Mouse (Mus musculus): Measurements from ENCODE around the gene Add3. TPM values are rescaled to one million over a fixed set of nuclear protein-coding genes. Genes with fewer than 3 reads are reported as not detected.
A peak's percentile ranks its signal among the peaks of the same experiment; 100 is the strongest.

Gene Add3
- polyA plus RNA-seq, 1 experiment = 25.5 TPM

DNA sequence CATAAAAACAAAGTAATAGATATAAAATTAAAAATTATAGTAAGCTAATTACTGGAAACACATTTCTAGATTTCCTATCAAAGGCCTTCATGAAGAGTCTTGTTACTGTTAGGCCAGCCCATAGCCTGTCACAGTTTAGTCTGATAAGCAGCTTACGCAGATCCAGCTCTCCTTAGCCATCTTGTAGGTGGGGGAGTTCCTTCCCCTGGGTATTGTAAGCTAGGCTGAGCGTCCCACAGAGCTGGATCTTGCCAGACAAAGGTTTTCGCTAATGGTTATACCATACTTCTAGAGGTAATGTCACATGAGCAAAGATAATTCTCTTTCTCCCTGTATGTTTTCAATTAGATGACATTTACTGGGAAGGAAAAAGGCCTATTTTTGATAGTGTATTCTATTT lies 50.0 kb downstream of the Add3 start:
- TF ChIP-seq CTCF (IDR thresholded peaks at IDR 0.05; ENCODE audit: low read depth, low read length) = no peak
- no peak for TF ChIP-seq POLR2A (IDR thresholded peaks at IDR 0.05; ENCODE audit: borderline replicate concordance, low read depth, low read length)
- H3K4me1 ChIP-seq (ENCODE audit: control insufficient read depth, insufficient read depth, low read length) = peaks cover 32% of the 10 kb centered on the region
- H3K4me3 ChIP-seq (ENCODE audit: insufficient read depth, low read length) = no peak overlapping the region
- no peak overlapping the region for H3K27ac ChIP-seq (ENCODE audit: insufficient read depth, low read depth, low read length)

DNA sequence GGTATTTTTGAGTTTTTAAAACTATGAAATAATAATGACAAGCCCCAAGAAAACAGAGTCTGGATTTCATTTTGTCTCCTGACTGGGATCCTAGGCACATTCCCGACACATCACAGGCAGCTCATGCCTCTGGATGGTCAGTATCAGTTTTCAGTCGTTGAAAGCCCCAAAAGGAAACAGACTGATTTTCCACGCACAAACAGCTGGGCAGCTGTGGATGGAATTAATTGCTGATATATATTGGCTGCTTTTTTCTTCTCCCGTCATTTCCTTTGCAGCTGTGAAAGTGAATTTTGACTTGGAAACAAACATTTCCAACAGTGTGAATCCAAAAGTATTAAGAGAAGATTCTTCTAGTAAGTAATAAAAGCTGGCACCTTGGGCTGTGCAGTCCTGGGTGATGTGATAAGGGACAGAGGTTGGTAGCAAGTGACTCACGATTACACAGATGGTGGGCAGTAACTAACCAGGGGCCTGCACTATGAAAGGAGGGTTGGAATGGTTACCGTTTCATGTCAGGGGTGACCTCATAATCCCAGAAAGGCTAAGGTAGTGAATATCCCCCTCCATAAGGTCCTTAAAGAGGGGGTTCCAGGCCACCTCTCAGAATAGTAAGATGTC lies 51.7 kb downstream of the Add3 start:
- Histone ChIP-seq H3K4me3 (ENCODE audit: insufficient read depth, low read length) (no peak overlapping the region), H3K27ac (ENCODE audit: insufficient read depth, low read depth, low read length) (no peak overlapping the region)

DNA sequence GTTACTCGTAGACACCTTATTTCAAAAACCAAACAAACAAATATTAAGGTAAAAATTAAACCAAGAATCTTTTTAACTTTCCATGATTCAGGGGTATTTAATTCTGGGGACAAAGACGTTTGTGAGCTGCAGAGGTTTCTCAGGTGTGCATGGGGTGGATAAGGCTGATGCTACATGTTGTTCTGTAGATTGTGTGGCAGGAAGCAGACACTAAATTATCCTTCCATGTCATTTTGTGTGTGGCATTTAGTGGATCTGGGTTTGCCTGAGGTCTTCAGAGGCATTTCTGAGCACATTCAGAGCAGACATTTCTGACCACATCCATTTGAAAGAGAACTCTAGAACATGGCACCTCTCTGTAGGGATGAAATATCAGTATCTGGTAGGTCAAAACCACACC lies 52.9 kb downstream of the Add3 start:
- Histone ChIP-seq H3K4me3 (ENCODE audit: insufficient read depth, low read length) (no peak overlapping the region), H3K27ac (ENCODE audit: insufficient read depth, low read depth, low read length) (no peak overlapping the region), H3K4me1 (ENCODE audit: control insufficient read depth, insufficient read depth, low read length) (peaks cover 26% of the 10 kb centered on the region)
- no peak for TF ChIP-seq CTCF (IDR thresholded peaks at IDR 0.05; ENCODE audit: low read depth, low read length)
- TF ChIP-seq POLR2A (IDR thresholded peaks at IDR 0.05; ENCODE audit: borderline replicate concordance, low read depth, low read length) = no peak

More for the DNA sequence above, 51.7 kb downstream of the Add3 start:
- peaks cover 28% of the 10 kb centered on the region for H3K4me1 ChIP-seq (ENCODE audit: control insufficient read depth, insufficient read depth, low read length)
- TF ChIP-seq POLR2A (IDR thresholded peaks at IDR 0.05; ENCODE audit: borderline replicate concordance, low read depth, low read length) = no peak
- no peak for TF ChIP-seq CTCF (IDR thresholded peaks at IDR 0.05; ENCODE audit: low read depth, low read length)

- Histone ChIP-seq H3K27ac (ENCODE audit: insufficient read depth, low read depth, low read length) (0 out of 2 replicates have a peak overlapping the region, but pooled peaks have one; percentile 14), H3K4me3 (ENCODE audit: insufficient read depth, low read length) (peak overlapping the region; percentile 18; the same call in 1 of the 2 replicates), H3K4me1 (ENCODE audit: control insufficient read depth, insufficient read depth, low read length) (peaks cover 20% of the 10 kb centered on the region)
- no peak for TF ChIP-seq POLR2A (IDR thresholded peaks at IDR 0.05; ENCODE audit: borderline replicate concordance, low read depth, low read length)
- no peak for TF ChIP-seq CTCF (IDR thresholded peaks at IDR 0.05; ENCODE audit: low read depth, low read length)
Observed at GRCm38 (mm10) chr19:53193964-53194582, 53.8 kb downstream of the Add3 start.

DNA sequence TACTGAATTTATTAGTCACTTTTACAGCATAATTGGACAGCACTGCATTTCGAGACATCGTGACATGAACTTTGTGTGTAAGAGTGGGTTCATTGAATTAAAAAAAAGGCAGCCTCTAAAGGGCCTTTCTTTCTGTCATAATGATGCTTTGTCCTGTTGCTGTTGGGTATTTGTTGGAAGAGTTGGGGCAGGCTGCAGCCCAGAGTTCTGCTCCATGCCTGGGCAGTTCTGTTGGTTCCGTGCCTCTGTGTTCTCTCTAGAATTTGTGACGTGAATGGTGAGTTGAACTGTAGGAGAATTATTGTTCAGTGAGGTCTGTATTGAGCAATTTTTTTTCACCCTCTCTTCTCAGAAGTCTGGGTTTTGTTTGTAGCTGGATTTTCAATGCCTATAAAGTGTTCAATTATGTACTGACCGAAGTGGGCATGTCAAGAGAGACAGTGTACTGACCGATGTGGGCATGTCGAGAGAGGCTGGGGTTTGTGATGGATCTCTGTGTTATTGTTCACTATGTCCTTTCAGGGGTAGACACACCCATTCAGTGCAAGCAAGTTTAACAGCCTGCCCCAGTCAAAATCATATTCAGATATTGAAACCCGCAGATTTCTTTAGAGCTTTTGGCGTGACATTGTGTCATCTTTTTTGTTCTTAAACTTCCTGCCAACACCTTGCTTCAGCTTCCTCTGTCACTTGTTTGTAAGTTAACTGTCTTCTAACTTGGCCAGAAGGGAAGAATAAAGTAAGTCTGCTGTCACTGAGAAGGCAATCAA lies 54.7 kb downstream of the Add3 start:
- H3K27ac ChIP-seq (ENCODE audit: insufficient read depth, low read depth, low read length) = no peak overlapping the region
- peaks cover 20% of the 10 kb centered on the region for H3K4me1 ChIP-seq (ENCODE audit: control insufficient read depth, insufficient read depth, low read length)
- TF ChIP-seq CTCF (IDR thresholded peaks at IDR 0.05; ENCODE audit: low read depth, low read length) = no peak
- TF ChIP-seq POLR2A (IDR thresholded peaks at IDR 0.05; ENCODE audit: borderline replicate concordance, low read depth, low read length) = no peak
- no peak overlapping the region for H3K4me3 ChIP-seq (ENCODE audit: insufficient read depth, low read length)

DNA sequence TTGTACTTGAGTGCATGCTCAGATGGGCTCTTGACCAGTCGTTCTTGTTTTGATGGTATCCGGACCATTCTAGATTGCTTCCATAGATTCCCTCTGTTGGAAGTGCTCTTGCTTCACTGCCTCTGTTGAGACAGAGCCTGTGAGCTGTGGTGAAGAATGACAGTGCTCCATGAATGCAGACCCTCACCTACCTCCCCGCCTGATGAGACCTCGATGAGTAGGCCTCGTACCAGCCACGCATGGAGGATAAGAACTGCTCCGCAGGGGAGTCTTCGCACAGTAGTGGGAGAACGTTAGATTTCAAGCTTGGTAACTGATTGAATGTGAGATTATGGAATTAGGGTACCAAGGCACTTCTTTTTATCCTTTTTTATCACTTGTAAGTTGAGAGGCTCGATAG lies 56.7 kb downstream of the Add3 start:
- H3K27ac ChIP-seq (ENCODE audit: insufficient read depth, low read depth, low read length) = no peak overlapping the region
- H3K4me3 ChIP-seq (ENCODE audit: insufficient read depth, low read length) = no peak overlapping the region
- TF ChIP-seq CTCF (IDR thresholded peaks at IDR 0.05; ENCODE audit: low read depth, low read length) = no peak
- H3K4me1 ChIP-seq (ENCODE audit: control insufficient read depth, insufficient read depth, low read length) = peaks cover 20% of the 10 kb centered on the region

DNA sequence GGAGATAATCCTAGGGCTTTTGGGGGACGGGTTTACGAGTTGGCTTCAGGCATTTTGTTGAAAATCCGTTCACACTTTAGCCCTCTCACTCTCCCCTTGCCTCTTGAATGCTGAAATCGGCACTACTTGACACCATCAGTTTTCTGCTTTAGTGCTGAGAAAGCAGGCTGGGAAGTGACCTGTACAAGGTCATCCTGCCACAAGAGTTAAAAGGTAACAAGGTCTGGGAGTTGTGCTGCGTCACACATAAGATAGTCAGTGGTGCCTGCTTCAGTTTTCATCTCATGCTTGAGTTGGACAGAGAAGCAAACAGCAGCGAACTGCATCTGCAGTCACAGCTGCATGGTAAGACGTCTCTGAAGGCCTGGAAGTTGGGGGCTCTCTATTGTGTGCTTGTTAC lies 57.5 kb downstream of the Add3 start:
- H3K4me3 ChIP-seq (ENCODE audit: insufficient read depth, low read length) = no peak overlapping the region
- no peak overlapping the region for H3K27ac ChIP-seq (ENCODE audit: insufficient read depth, low read depth, low read length)
- TF ChIP-seq POLR2A (IDR thresholded peaks at IDR 0.05; ENCODE audit: borderline replicate concordance, low read depth, low read length) = no peak
- H3K4me1 ChIP-seq (ENCODE audit: control insufficient read depth, insufficient read depth, low read length) = peaks cover 20% of the 10 kb centered on the region

DNA sequence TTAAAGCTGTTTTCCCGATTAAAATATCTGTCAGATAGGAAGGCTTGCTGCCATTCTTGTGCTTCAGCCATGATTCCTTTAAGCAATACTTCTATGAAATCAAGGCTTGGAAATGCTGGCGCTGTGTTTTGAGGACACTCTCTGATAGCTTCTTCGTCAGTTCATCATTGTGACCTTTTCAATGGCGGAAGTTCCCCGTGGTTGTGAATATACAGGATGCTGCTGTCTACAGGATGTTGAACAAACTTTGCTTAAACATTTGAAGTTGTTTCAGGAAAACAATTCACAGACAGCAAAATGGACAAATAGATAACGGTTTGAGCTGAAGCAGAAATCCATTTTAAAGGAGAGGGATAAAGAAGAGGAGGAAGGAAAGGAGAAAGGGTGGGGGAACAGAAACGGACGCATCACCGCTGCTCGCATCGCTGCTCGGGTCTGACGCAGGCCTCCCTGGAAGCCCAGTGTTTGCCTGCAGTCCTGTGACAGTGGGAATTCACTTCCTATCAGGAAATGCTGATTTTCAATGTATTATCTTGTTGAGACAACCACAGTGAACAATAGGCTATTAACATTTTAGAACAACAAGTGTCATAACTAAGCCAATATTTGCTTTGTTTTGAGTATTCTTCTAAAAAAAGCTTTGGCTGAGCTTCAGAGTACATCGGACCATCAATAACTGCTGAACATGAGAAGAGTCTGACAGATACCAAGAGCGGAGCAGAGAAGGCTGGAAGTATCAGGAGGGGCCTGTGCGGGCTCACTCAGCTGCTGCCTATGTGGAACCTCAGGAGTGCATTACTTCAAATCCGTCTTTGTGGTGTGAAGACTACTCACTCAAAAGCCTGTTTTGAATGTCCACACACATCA lies 58.7 kb downstream of the Add3 start:
- no peak overlapping the region for H3K4me3 ChIP-seq (ENCODE audit: insufficient read depth, low read length)
- peaks cover 13% of the 10 kb centered on the region for H3K4me1 ChIP-seq (ENCODE audit: control insufficient read depth, insufficient read depth, low read length)
- TF ChIP-seq POLR2A (IDR thresholded peaks at IDR 0.05; ENCODE audit: borderline replicate concordance, low read depth, low read length) (no peak), CTCF (IDR thresholded peaks at IDR 0.05; ENCODE audit: low read depth, low read length) (no peak)
- no peak overlapping the region for H3K27ac ChIP-seq (ENCODE audit: insufficient read depth, low read depth, low read length)

GRCm38 (mm10) chr19:53199711-53200110 lies 59.5 kb downstream of the Add3 start:
- H3K27ac ChIP-seq (ENCODE audit: insufficient read depth, low read depth, low read length) = no peak overlapping the region
- H3K4me3 ChIP-seq (ENCODE audit: insufficient read depth, low read length) = no peak overlapping the region
- TF ChIP-seq POLR2A (IDR thresholded peaks at IDR 0.05; ENCODE audit: borderline replicate concordance, low read depth, low read length) (no peak), CTCF (IDR thresholded peaks at IDR 0.05; ENCODE audit: low read depth, low read length) (no peak)
- H3K4me1 ChIP-seq (ENCODE audit: control insufficient read depth, insufficient read depth, low read length) = peaks cover 6% of the 10 kb centered on the region
